Mouse (Mus musculus): ENCODE data around the gene Odf3.

GRCm38 (mm10) chr7:140881696-140882468, 34.3 kb downstream of the Odf3 start, which contains the start of the genes Psmd13 and Sirt3:
- TF ChIP-seq CTCF (IDR thresholded peaks at IDR 0.05; ENCODE audit: low read depth, low read length) (no peak), POLR2A (IDR thresholded peaks at IDR 0.05; ENCODE audit: insufficient read depth, low read length) (peak; percentile 39), EP300 (IDR thresholded peaks at IDR 0.05; ENCODE audit: insufficient read depth, low read depth, low read length) (0 out of 2 replicates have a peak, but pooled peaks have one; percentile 5)

Measured in ES-Bruce4 (cell line).